Mouse (Mus musculus): ENCODE measurements around the gene Tmem177. TPM values are rescaled to one million over a fixed set of nuclear protein-coding genes. Genes with fewer than 3 reads are reported as not detected.

Gene Tmem177
- polyA plus RNA-seq, 2 experiments from 2014 or later, result 7.5 to 8.5 TPM

- no peak for ATAC-seq
These were observed 23.7 kb downstream of the Tmem177 start for GRCm38 (mm10) chr1:119889347-119889746.

- ATAC-seq, result no peak
These were observed 26.7 kb downstream of the Tmem177 start for GRCm38 (mm10) chr1:119886320-119886719.

GRCm38 (mm10) chr1:119884272-119884671 lies 28.7 kb downstream of the Tmem177 start:
- no peak for ATAC-seq

DNA sequence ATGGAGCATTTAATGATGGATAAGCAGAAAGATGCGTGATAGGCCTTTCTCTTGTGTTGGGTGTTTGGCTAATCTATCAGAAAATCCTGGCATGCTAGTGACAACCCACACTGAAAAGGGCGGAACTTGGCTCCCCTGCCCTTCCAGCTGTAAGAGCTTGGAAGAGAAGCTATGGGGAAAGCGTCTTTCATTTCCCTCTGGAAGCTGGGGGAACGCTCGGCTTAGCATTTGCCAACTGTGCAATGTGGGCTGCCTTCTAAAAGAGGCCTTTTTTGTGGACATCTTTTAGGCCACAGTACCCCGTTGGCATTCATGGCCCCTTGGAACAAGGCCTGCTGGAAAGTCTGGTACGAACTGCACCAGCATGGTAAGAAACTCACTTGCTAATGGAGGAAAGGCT lies 34.1 kb downstream of the Tmem177 start:
- no peak for ATAC-seq

- ATAC-seq, result no peak
These were observed 35.5 kb downstream of the Tmem177 start for GRCm38 (mm10) chr1:119877469-119877868.

- no peak for ATAC-seq
These were observed 44.4 kb downstream of the Tmem177 start for GRCm38 (mm10) chr1:119868395-119869161.

GRCm38 (mm10) chr1:119867300-119867699 lies 45.7 kb downstream of the Tmem177 start:
- ATAC-seq, result no peak

GRCm38 (mm10) chr1:119865311-119865710 lies 47.7 kb downstream of the Tmem177 start:
- ATAC-seq, result no peak

GRCm38 (mm10) chr1:119863507-119864296 lies 49.3 kb downstream of the Tmem177 start:
- no peak for ATAC-seq

GRCm38 (mm10) chr1:119859566-119859965 lies 53.4 kb downstream of the Tmem177 start:
- no peak for ATAC-seq

Other genes with a start within 250 kb of the Tmem177 start
- gene Ptpn4, start 75.6 kb downstream of the Tmem177 start, polyA plus RNA-seq (2017; shearing (Covaris generic)), result 1 to 10 TPM; 5.6 to 8.9 TPM
- not detected for gene Cfap221, start 84.0 kb upstream of the Tmem177 start, polyA plus RNA-seq (2017; shearing (Covaris generic))
- gene Sctr, start 93.7 kb upstream of the Tmem177 start, polyA plus RNA-seq (2017; shearing (Covaris generic)), result under 1 TPM in 1 of 2 experiments, not detected in 1; 0.34 TPM
- gene Tmem37, start 160.9 kb upstream of the Tmem177 start, polyA plus RNA-seq (2017; shearing (Covaris generic)), result 1 to 10 TPM in 1 of 2 experiments, under 1 TPM in 1; 0.98 to 2.2 TPM
- 100 to 1,000 TPM; 123 to 132 TPM for gene Dbi, start 207.9 kb upstream of the Tmem177 start, polyA plus RNA-seq (2017; shearing (Covaris generic))
- gene 3110009E18Rik, start 208.0 kb upstream of the Tmem177 start, polyA plus RNA-seq (2017; shearing (Covaris generic)), result 10 to 100 TPM; 21.6 to 30.4 TPM